Mouse (Mus musculus) naive thymus-derived CD4-positive, alpha-beta T cell, adult 5 months (primary cell): Measurements from ENCODE around the gene Fam83e. TPM values are rescaled to one million over a fixed set of nuclear protein-coding genes. Genes with fewer than 3 reads are reported as not detected.

Experiments used
- polyA plus RNA-seq: library from polyadenylated mRNA; unstranded; fragments of 100-300 nt; shearing (Covaris generic); gene quantifications from one replicate; pipeline ENCODE4 v1.2.1, GENCODE M21; 2017

Gene Fam83e
- 0.36 TPM for polyA plus RNA-seq

DNA sequence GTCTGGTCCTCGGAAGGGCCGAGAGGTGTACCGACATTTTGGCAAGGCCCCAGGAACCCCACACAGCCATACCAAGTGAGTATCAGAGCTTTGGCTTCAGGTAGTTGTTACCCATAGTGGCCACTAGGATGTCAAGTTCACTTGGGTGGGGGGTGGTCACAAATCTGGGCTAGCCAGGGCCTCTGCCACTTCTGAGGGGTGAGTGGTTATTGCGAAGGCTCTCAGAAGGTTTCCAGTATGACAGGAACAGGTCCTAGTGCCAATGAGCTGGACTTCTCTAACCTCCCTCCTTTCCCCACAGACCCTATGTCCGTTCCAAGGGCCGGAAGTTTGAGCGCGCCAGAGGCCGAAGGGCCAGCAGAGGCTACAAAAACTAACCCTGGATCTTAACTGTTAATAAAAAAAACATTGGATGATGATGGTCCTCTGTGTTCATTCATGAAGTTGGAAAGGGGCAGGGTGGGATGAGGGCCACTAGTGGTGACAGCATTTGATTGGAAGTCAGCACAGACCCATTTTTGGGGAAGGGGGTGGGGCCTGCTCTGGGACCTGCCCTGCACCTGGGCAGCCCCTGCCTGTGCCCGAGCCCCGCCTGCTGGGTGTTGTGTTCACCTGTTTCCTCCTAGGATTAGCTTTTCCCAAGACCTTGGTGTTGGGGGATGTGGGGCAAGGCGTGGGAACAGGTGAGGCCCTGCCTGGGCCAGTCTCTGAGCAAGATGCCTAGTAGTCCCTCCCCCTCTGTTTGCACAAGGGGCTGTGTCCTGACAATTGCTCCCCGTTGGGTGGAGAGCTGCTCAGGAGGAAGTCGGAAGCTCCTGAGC lies at the start of gene Fam83e:
Gene Fam83e, plus strand, starts transcription at position 800 of the 821 bp plus-strand sequence.

GRCm38 (mm10) chr7:45683396-45684050 lies 37.5 kb upstream of the Fam83e start, which contains the start of gene Ntn5:
Gene Ntn5 (plus strand): TSS chr7:45684022.

DNA sequence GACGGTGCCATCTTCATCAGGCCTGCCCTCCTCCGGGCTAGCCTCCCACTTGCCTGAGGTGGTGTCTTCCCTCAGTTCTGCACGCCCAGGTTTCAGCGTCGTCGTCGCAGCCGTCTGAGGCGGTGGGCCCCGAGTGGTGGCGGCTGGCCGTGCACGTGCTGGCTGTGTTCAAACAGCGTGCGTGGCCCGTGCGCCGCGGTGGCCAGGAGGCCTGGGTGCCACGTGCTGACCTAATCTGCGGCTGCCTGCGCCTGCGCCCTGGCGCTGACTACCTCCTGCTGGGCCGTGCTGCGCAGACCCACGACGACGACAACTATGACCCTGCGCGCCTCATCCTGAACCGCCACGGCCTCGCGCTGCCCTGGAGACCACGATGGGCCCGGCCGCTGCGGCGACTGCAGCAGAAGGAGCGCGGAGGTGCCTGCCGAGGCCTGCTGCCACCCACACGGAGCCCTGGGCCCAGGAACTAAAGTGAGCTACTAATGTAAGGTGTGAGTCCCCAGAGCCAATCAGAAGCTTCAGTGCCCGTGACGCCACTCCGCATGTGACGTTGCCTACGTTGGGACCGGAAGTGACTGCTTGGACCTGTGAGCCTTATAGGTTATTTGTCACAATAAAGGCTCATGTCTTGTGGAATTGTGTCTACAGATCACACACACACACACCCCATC lies 27.0 kb upstream of the Fam83e start, which contains the start of gene Sec1:
Gene Sec1, minus strand, starts transcription at position 482 of the 671 bp plus-strand sequence.

GRCm38 (mm10) chr7:45699523-45700141 lies 21.4 kb upstream of the Fam83e start, which contains the start of gene Car11:
Gene Car11 (plus strand): TSS chr7:45699843.

DNA sequence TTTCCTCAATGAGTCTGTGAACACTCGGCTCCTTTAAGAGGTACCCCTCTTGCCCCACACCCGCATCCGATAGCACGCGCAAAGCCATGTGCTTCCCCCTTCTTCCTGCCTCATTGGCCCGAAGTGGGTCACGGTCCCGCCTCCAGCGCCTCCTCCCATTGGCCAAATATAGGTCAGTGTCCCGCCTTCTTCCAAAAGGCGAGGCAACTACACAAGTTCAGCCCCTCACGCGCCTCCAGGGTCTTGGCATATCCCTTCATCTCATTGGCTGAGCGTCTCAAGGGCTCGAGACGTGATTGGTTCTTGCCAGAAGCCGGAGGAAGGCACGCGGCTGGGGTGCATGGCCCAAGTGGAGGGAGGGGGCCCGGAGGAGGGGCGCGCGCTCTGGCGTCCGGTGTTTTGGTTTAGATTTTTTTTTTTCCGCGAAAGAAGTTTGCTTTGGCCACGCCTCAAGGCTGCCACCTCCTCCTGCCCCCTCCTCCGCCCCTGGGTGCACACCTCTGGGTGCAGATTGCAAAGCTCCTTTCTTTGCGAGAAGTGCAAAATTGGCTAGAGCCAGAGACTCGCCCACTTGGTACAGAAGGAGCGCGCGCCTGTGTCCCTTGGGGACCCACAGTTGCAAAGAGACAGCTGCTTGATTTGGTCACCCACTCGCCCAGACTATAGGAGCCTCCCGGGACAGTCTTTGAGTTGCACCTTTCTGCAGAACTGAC lies 16.1 kb upstream of the Fam83e start, which contains the start of gene Dbp:
Gene Dbp, plus strand, starts transcription at position 359 of the 713 bp plus-strand sequence.

DNA sequence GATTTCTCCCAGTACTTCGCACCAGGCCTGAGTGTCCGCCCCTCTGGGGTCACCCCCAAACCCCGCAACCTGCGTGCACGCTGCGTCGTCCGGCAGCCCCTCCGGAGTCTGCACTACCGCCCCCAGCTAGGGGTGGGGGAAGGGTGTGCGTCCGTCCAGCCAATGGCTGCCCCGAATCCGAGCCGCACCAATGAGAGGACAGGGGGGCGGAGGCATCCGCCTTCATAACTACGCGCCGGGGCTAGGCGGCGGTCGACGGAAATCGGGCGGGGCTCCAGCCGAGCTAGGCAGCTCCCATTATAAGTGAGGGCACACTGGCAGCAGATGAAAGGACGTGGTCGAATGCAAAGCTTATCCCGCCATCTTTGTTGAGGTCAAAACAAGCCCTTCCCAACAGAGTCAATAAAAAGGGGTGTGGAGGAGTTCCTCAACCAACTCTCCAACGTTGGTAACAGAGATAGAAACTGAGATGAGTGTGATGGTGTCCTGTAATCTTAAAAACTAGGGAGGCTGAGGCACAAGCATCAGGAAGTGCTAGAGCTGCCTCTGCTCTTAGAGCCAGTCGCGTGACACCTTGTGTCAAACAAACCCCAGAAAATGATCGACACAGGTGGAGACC lies 5.8 kb upstream of the Fam83e start, which contains the start of gene Rpl18:
Gene Rpl18, plus strand, starts transcription at position 368 of the 619 bp plus-strand sequence.

DNA sequence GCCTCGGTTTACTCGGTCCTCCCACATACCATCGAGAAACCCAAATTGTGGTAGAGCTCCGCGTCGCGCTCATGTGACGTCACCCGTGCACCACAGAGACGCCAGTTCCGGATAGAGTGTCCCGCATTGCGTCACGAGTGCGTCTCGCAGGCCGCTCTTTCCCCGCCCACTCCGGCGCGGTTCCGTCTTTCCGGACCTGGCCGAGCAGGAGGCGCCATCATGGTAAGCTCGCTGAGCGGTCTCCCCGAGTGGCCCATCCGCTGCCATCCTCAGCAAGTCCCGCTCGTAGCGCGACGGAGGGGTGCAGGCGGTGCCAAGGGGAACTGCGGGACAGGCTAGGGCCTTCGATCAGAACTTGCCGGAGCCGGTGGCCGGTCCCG lies 3.1 kb upstream of the Fam83e start, which contains the start of gene Sphk2:
Gene Sphk2, minus strand, starts transcription at position 85 of the 380 bp plus-strand sequence.

GRCm38 (mm10) chr7:45725713-45726112 lies 4.7 kb downstream of the Fam83e start, which contains the start of gene Spaca4:
Gene Spaca4 (minus strand): TSS chr7:45725813.

Other genes with a start within 250 kb of the Fam83e start
- 6.5 TPM for gene Tulp2, start 239.3 kb upstream of the Fam83e start, polyA plus RNA-seq
- gene Gm45808, start 234.4 kb upstream of the Fam83e start, polyA plus RNA-seq, result not detected
- 0.16 TPM for gene Dhdh, start 232.4 kb upstream of the Fam83e start, polyA plus RNA-seq
- 133 TPM for gene Nucb1, start 210.8 kb upstream of the Fam83e start, polyA plus RNA-seq
- gene Ppp1r15a, start 194.9 kb upstream of the Fam83e start, polyA plus RNA-seq, result 587 TPM
- 1.0 TPM for gene Plekha4, start 194.9 kb upstream of the Fam83e start, polyA plus RNA-seq
- gene Hsd17b14, start 166.3 kb upstream of the Fam83e start, polyA plus RNA-seq, result 0.66 TPM
- 123 TPM for gene Bcat2, start 151.1 kb upstream of the Fam83e start, polyA plus RNA-seq
- not detected for gene Fgf21, start 105.7 kb upstream of the Fam83e start, polyA plus RNA-seq
- not detected for gene Fut1, start 103.9 kb upstream of the Fam83e start, polyA plus RNA-seq
- not detected for gene Izumo1, start 99.4 kb upstream of the Fam83e start, polyA plus RNA-seq
- gene Rasip1, start 93.7 kb upstream of the Fam83e start, polyA plus RNA-seq, result 0.41 TPM
- gene Mamstr, start 81.2 kb upstream of the Fam83e start, polyA plus RNA-seq, result not detected
- gene Fut2, start 54.8 kb upstream of the Fam83e start, polyA plus RNA-seq, result not detected
- 0.26 TPM for gene Ntn5, start 37.2 kb upstream of the Fam83e start, polyA plus RNA-seq
- gene Sec1, start 26.8 kb upstream of the Fam83e start, polyA plus RNA-seq, result 0.16 TPM
- 4.5 TPM for gene Car11, start 21.4 kb upstream of the Fam83e start, polyA plus RNA-seq
- 15.3 TPM for gene Dbp, start 16.1 kb upstream of the Fam83e start, polyA plus RNA-seq
- gene Rpl18, start 5.8 kb upstream of the Fam83e start, polyA plus RNA-seq, result 1,856 TPM
- 19.2 TPM for gene Sphk2, start 3.2 kb upstream of the Fam83e start, polyA plus RNA-seq
- gene Spaca4, start 4.6 kb downstream of the Fam83e start, polyA plus RNA-seq, result not detected
- not detected for gene Lmtk3, start 62.5 kb downstream of the Fam83e start, polyA plus RNA-seq
- 4.7 TPM for gene Sult2b1, start 63.5 kb downstream of the Fam83e start, polyA plus RNA-seq
- 138 TPM for gene Cyth2, start 93.4 kb downstream of the Fam83e start, polyA plus RNA-seq
- gene Kcnj14, start 103.6 kb downstream of the Fam83e start, polyA plus RNA-seq, result 0.17 TPM
- gene Grwd1, start 109.7 kb downstream of the Fam83e start, polyA plus RNA-seq, result 39.5 TPM
- 47.7 TPM for gene Kdelr1, start 151.6 kb downstream of the Fam83e start, polyA plus RNA-seq
- gene Grin2d, start 157.2 kb downstream of the Fam83e start, polyA plus RNA-seq, result 0.66 TPM
- not detected for gene Syngr4, start 175.5 kb downstream of the Fam83e start, polyA plus RNA-seq
- 3.1 TPM for gene Tmem143, start 175.7 kb downstream of the Fam83e start, polyA plus RNA-seq
- gene Emp3, start 200.2 kb downstream of the Fam83e start, polyA plus RNA-seq, result 369 TPM
- 2.1 TPM for gene Ccdc114, start 202.9 kb downstream of the Fam83e start, polyA plus RNA-seq